ENCODE assay signal across 21 mouse cellular contexts in genomic region chr4:41257752-41258151, GRCm38 (mm10). TPM values are rescaled to one million over a fixed set of nuclear protein-coding genes. Genes with fewer than 3 reads are reported as not detected.
DNase-seq lines count a peak whose midpoint lies in the region; ATAC-seq and TF ChIP-seq lines count a peak whose summit lies in the region.
"Had no signal": no experiment of that assay in that cellular context is flagged by ENCODE, and none has a peak within 500 bp of the region (broad histone marks: within the 10 kb centered on the region; RNA-seq: fewer than 3 reads in every experiment).

No protein-coding gene starts in this region.

- H3K9ac ChIP-seq in lung, postnatal 0 days (replicated peaks; ENCODE audit: low read depth) = no peak overlapping the region
- no peak overlapping the region for H3K9ac ChIP-seq in heart, embryonic 13.5 days
- H3K9ac ChIP-seq: hindbrain, embryonic 14.5 days; limb, embryonic 12.5 days; liver, postnatal 0 days; midbrain, embryonic 15.5 days; neural tube, embryonic 12.5 days had no signal

- no peak overlapping the region for H3K4me3 ChIP-seq in heart, embryonic 10.5 days
- no peak overlapping the region for H3K4me3 ChIP-seq in lung, postnatal 0 days (ENCODE audit: low read depth, low read length)
- no peak overlapping the region for H3K4me3 ChIP-seq in heart, embryonic 13.5 days
- no peak overlapping the region for H3K4me3 ChIP-seq in cerebellum, adult 2 months (replicated peaks; ENCODE audit: insufficient read depth, low read depth, low read length)
- H3K4me3 ChIP-seq: limb, embryonic 12.5 days; midbrain, embryonic 15.5 days; neural tube, embryonic 12.5 days had no signal

- H3K9me3 ChIP-seq in heart, embryonic 10.5 days = no peaks in the 10 kb centered on the region
- no peaks in the 10 kb centered on the region for H3K9me3 ChIP-seq in lung, postnatal 0 days (ENCODE audit: low read length)
- H3K9me3 ChIP-seq in heart, embryonic 13.5 days = no peaks in the 10 kb centered on the region
- H3K9me3 ChIP-seq: G1E; limb, embryonic 12.5 days; midbrain, embryonic 15.5 days; neural tube, embryonic 12.5 days had no signal

- ATAC-seq in lung, postnatal 0 days = no peak
- no peak for ATAC-seq in heart, embryonic 13.5 days (ENCODE audit: extremely low read depth, insufficient number of reproducible peaks, low FRiP score, low TSS enrichment)
- ATAC-seq: forebrain, embryonic 14.5 days; liver, postnatal 0 days; midbrain, embryonic 15.5 days had no signal

- H3K27ac ChIP-seq in heart, embryonic 10.5 days = peak overlapping the region; percentile 63; the same call in 1 of the 2 replicates
- no peak overlapping the region for H3K27ac ChIP-seq in lung, postnatal 0 days (ENCODE audit: low read length)
- peak overlapping the region; percentile 98 for H3K27ac ChIP-seq in heart, embryonic 13.5 days (replicated peaks)
- H3K27ac ChIP-seq in cerebellum, adult 2 months (ENCODE audit: insufficient read depth, low read length) = no peak overlapping the region
- H3K27ac ChIP-seq: hindbrain, embryonic 14.5 days; limb, embryonic 12.5 days; macrophage; midbrain, embryonic 15.5 days; neural tube, embryonic 12.5 days; stomach, postnatal 0 days had no signal

- peaks cover 20% of the 10 kb centered on the region for H3K4me1 ChIP-seq in heart, embryonic 10.5 days
- H3K4me1 ChIP-seq in lung, postnatal 0 days (ENCODE audit: insufficient read depth, low read depth, low read length) = peaks cover 2% of the 10 kb centered on the region; the same call in 1 of the 2 replicates
- H3K4me1 ChIP-seq in heart, embryonic 13.5 days = peaks cover 72% of the 10 kb centered on the region
- peaks cover 5% of the 10 kb centered on the region for H3K4me1 ChIP-seq in cerebellum, adult 2 months (ENCODE audit: control insufficient read depth, insufficient read depth, low read length)
- H3K4me1 ChIP-seq: limb, embryonic 12.5 days; midbrain, embryonic 15.5 days; neural tube, embryonic 12.5 days had no signal

- no peak for DNase-seq in heart, embryonic 10.5 days (ENCODE audit: low spot score)
- DNase-seq in heart, postnatal 4 days = no peak
- peak; percentile 11 for DNase-seq in lung, postnatal 10 days
- no peak for DNase-seq in lung, postnatal 0 days (ENCODE audit: low spot score)
- peak; percentile 61 for DNase-seq in testis, postnatal 14 days (ENCODE audit: low spot score)
- no peak for DNase-seq in cerebellum, adult 2 months
- DNase-seq in thymus, postnatal 25 days = no peak
- DNase-seq: adrenal gland, postnatal 36 days; cerebellum, postnatal 14 days; kidney, adult 11 months; liver, postnatal 0 days; spleen, adult 18-20 months had no signal

- TF ChIP-seq EP300 in lung, postnatal 0 days (IDR thresholded peaks at IDR 0.05) = no peak

- H3K36me3 ChIP-seq in heart, embryonic 10.5 days = peaks cover 17% of the 10 kb centered on the region; the same call in 1 of the 2 replicates
- no peaks in the 10 kb centered on the region for H3K36me3 ChIP-seq in lung, postnatal 0 days (ENCODE audit: insufficient read depth, low read length)
- peaks cover 22% of the 10 kb centered on the region for H3K36me3 ChIP-seq in heart, embryonic 13.5 days
- H3K36me3 ChIP-seq: midbrain, embryonic 15.5 days had no signal

- no peak for TF ChIP-seq POLR2A in cerebellum, adult 2 months (IDR thresholded peaks at IDR 0.05; ENCODE audit: borderline replicate concordance, insufficient read depth, low read length)

- H3K4me2 ChIP-seq in lung, postnatal 0 days (replicated peaks; ENCODE audit: low read depth, low read length) = no peak overlapping the region
- no peak overlapping the region for H3K4me2 ChIP-seq in heart, embryonic 13.5 days
- H3K4me2 ChIP-seq: hindbrain, embryonic 14.5 days; limb, embryonic 12.5 days; midbrain, embryonic 15.5 days; neural tube, embryonic 12.5 days had no signal

- WGBS in heart, embryonic 10.5 days = 77% methylated on average over 1 of the region's 1 CpGs
- WGBS in lung, postnatal 0 days = 88% methylated on average over 1 of the region's 1 CpGs
- WGBS in heart, embryonic 13.5 days = 55% methylated on average over 1 of the region's 1 CpGs
- 92% methylated on average over 1 of the region's 1 CpGs for WGBS in cerebellum, adult 2 months

- no peak for TF ChIP-seq CTCF in lung, postnatal 0 days (IDR thresholded peaks at IDR 0.05)
- no peak for TF ChIP-seq CTCF in cerebellum, adult 2 months (IDR thresholded peaks at IDR 0.05; ENCODE audit: borderline replicate concordance, insufficient read depth, low read depth, low read length)

- H3K27me3 ChIP-seq in heart, embryonic 10.5 days (ENCODE audit: insufficient read depth, poor library complexity, severe bottlenecking) = no peaks in the 10 kb centered on the region
- no peaks in the 10 kb centered on the region for H3K27me3 ChIP-seq in lung, postnatal 0 days (replicated peaks; ENCODE audit: insufficient read depth, low read length)
- no peaks in the 10 kb centered on the region for H3K27me3 ChIP-seq in heart, embryonic 13.5 days (replicated peaks)
- no peaks in the 10 kb centered on the region for H3K27me3 ChIP-seq in cerebellum, adult 2 months (ENCODE audit: control insufficient read depth, insufficient read depth, low read length)
- H3K27me3 ChIP-seq: limb, embryonic 12.5 days; midbrain, embryonic 15.5 days; neural tube, embryonic 12.5 days had no signal

RNA-seq across cellular contexts. Expression of gene Ubap2, which starts 17.2 kb away (rescaled TPM):
- 82.1 and 87.0 TPM in 2 replicates for polyA plus RNA-seq in heart, embryonic 10.5 days (2016; fragmentation: Nextera tagmentation; extraction: Ambion mirVana)
- 10 to 100 TPM; 79.9 to 89.9 TPM for total RNA-seq in heart, postnatal 4 days (2021)
- 18.2 and 21.4 TPM in 2 replicates for polyA plus RNA-seq in lung, postnatal 0 days (2015; fragmentation: Nextera tagmentation; extraction: Ambion mirVana)
- 51.5 and 53.2 TPM in 2 replicates for polyA plus RNA-seq in heart, embryonic 13.5 days (2015; fragmentation: Nextera tagmentation; extraction: Ambion mirVana)
- 27.4 and 30.8 TPM in 2 replicates for polyA plus RNA-seq in cerebellum, adult 2 months (2012; rRNA removed)

RNA-seq across cellular contexts. Expression of gene Dcaf12, which starts 56.9 kb away (rescaled TPM):
- polyA plus RNA-seq in heart, embryonic 10.5 days (2016; fragmentation: Nextera tagmentation; extraction: Ambion mirVana) = 49.0 and 49.9 TPM in 2 replicates
- 10 to 100 TPM; 38.5 to 46.0 TPM for total RNA-seq in heart, postnatal 4 days (2021)
- 41.3 and 48.1 TPM in 2 replicates for polyA plus RNA-seq in lung, postnatal 0 days (2015; fragmentation: Nextera tagmentation; extraction: Ambion mirVana)
- 41.9 TPM in 2 replicates for polyA plus RNA-seq in heart, embryonic 13.5 days (2015; fragmentation: Nextera tagmentation; extraction: Ambion mirVana)
- 39.7 and 40.4 TPM in 2 replicates for polyA plus RNA-seq in cerebellum, adult 2 months (2012; rRNA removed)

Comparison
In these comparisons a context has a peak if more than half of its experiments do, and no peak if none do; other contexts are left out.
1. DNase-seq: peak in lung, postnatal 10 days (single experiment) and testis, postnatal 14 days (single experiment); none in heart, embryonic 10.5 days (single experiment), heart, postnatal 4 days (single experiment), lung, postnatal 0 days (single experiment), cerebellum, adult 2 months (0 of 2) and thymus, postnatal 25 days (single experiment).
2. H3K27ac ChIP-seq: peak in heart, embryonic 10.5 days (single experiment) and heart, embryonic 13.5 days (single experiment); none in lung, postnatal 0 days (single experiment) and cerebellum, adult 2 months (single experiment).